Mouse (Mus musculus): ENCODE results near the gene Fryl. TPM values are rescaled to one million over a fixed set of nuclear protein-coding genes. Genes with fewer than 3 reads are reported as not detected.
"Not testable (repeated sequence)": the region's sequence is repeated elsewhere in the genome, so short reads cannot be mapped to it uniquely, and the experiment has no call there.

Fryl gene
- polyA plus RNA-seq, 1 experiment from 2014 or later: 30.8 TPM

- Histone ChIP-seq H3K27ac (replicated peaks) (no peak overlapping the region), H3K27me3 (no peaks in the 10 kb centered on the region), H3K4me1 (no peaks in the 10 kb centered on the region), H3K9me3 (replicated peaks) (no peaks in the 10 kb centered on the region), H3K4me2 (replicated peaks) (no peak overlapping the region), H3K9ac (no peak overlapping the region), H3K4me3 (replicated peaks) (no peak overlapping the region), H3K36me3 (peaks cover 49% of the 10 kb centered on the region)
- ATAC-seq (ENCODE audit: insufficient number of reproducible peaks, low FRiP score, low TSS enrichment, low read depth): no peak
- WGBS: 93% methylated on average over 2 of the region's 2 CpGs
These were observed 212.4 kb downstream of the Fryl start for GRCm38 (mm10) chr5:73044055-73044454.

- Histone ChIP-seq H3K36me3 (peaks cover 46% of the 10 kb centered on the region), H3K27me3 (no peaks in the 10 kb centered on the region)
- 87% methylated on average over 11 of the region's 11 CpGs for WGBS
These were observed 223.9 kb downstream of the Fryl start for GRCm38 (mm10) chr5:73032481-73032880.

GRCm38 (mm10) chr5:73028646-73029045 lies 227.8 kb downstream of the Fryl start:
- 58% methylated on average over 13 of the region's 13 CpGs for WGBS
- peaks cover 38% of the 10 kb centered on the region for H3K36me3 ChIP-seq

More at GRCm38 (mm10) chr5:73032481-73032880, 223.9 kb downstream of the Fryl start:
- Histone ChIP-seq H3K4me2 (replicated peaks) (no peak overlapping the region), H3K4me1 (no peaks in the 10 kb centered on the region), H3K9ac (no peak overlapping the region), H3K4me3 (replicated peaks) (no peak overlapping the region), H3K27ac (replicated peaks) (no peak overlapping the region), H3K9me3 (replicated peaks) (no peaks in the 10 kb centered on the region)
- ATAC-seq (ENCODE audit: insufficient number of reproducible peaks, low FRiP score, low TSS enrichment, low read depth): no peak

GRCm38 (mm10) chr5:73023801-73024200 lies 232.6 kb downstream of the Fryl start:
- Histone ChIP-seq H3K9me3 (replicated peaks) (no peaks in the 10 kb centered on the region), H3K27ac (replicated peaks) (no peak overlapping the region), H3K4me1 (no peaks in the 10 kb centered on the region), H3K9ac (no peak overlapping the region), H3K36me3 (peaks cover 19% of the 10 kb centered on the region), H3K4me3 (replicated peaks) (no peak overlapping the region), H3K4me2 (replicated peaks) (no peak overlapping the region), H3K27me3 (no peaks in the 10 kb centered on the region)
- 80% methylated on average over 13 of the region's 13 CpGs for WGBS
- ATAC-seq (ENCODE audit: insufficient number of reproducible peaks, low FRiP score, low TSS enrichment, low read depth): no peak

More at GRCm38 (mm10) chr5:73028646-73029045, 227.8 kb downstream of the Fryl start:
- no peak overlapping the region for H3K27ac ChIP-seq (replicated peaks)
- H3K4me1 ChIP-seq: no peaks in the 10 kb centered on the region
- no peak overlapping the region for H3K9ac ChIP-seq
- no peak overlapping the region for H3K4me2 ChIP-seq (replicated peaks)
- no peak overlapping the region for H3K4me3 ChIP-seq (replicated peaks)
- no peak for ATAC-seq (ENCODE audit: insufficient number of reproducible peaks, low FRiP score, low TSS enrichment, low read depth)
- H3K27me3 ChIP-seq: no peaks in the 10 kb centered on the region
- H3K9me3 ChIP-seq (replicated peaks): no peaks in the 10 kb centered on the region

- ATAC-seq (ENCODE audit: insufficient number of reproducible peaks, low FRiP score, low TSS enrichment, low read depth): no peak
- H3K4me3 ChIP-seq (replicated peaks): no peak overlapping the region
- no peaks in the 10 kb centered on the region for H3K9me3 ChIP-seq (replicated peaks)
- no peak overlapping the region for H3K4me2 ChIP-seq (replicated peaks)
- WGBS: 27% methylated on average over 9 of the region's 9 CpGs
- peaks cover 22% of the 10 kb centered on the region for H3K27me3 ChIP-seq
- H3K4me1 ChIP-seq: peaks cover 6% of the 10 kb centered on the region
- H3K27ac ChIP-seq (replicated peaks): no peak overlapping the region
- no peaks in the 10 kb centered on the region for H3K36me3 ChIP-seq
- H3K9ac ChIP-seq: no peak overlapping the region
These were observed 241.7 kb downstream of the Fryl start for GRCm38 (mm10) chr5:73014745-73015144.

- peak; percentile 51; the same call in 1 of the 2 replicates for ATAC-seq (ENCODE audit: insufficient number of reproducible peaks, low FRiP score, low TSS enrichment, low read depth)
- H3K27ac ChIP-seq (replicated peaks); H3K9me3 ChIP-seq (replicated peaks); H3K9ac ChIP-seq; H3K36me3 ChIP-seq; H3K4me1 ChIP-seq: not testable (repeated sequence)
- 2% methylated on average over 39 of the region's 65 CpGs for WGBS
- H3K4me3 ChIP-seq (replicated peaks): peak overlapping the region; percentile 42
- peaks cover 22% of the 10 kb centered on the region for H3K27me3 ChIP-seq
- peak overlapping the region; percentile 81 for H3K4me2 ChIP-seq (replicated peaks)
These were observed 242.7 kb downstream of the Fryl start for GRCm38 (mm10) chr5:73013611-73014287.

GRCm38 (mm10) chr5:73012884-73013610 lies 243.4 kb downstream of the Fryl start:
- H3K4me2 ChIP-seq (replicated peaks): peak overlapping the region; percentile 81
- not testable (repeated sequence) for H3K27ac ChIP-seq (replicated peaks); H3K4me1 ChIP-seq; ATAC-seq (ENCODE audit: insufficient number of reproducible peaks, low FRiP score, low TSS enrichment, low read depth); H3K9ac ChIP-seq; H3K9me3 ChIP-seq (replicated peaks); H3K36me3 ChIP-seq
- WGBS: 21% methylated on average over 27 of the region's 27 CpGs
- H3K27me3 ChIP-seq: peaks cover 29% of the 10 kb centered on the region
- peak overlapping the region; percentile 42 for H3K4me3 ChIP-seq (replicated peaks)

- H3K9me3 ChIP-seq (replicated peaks); H3K27ac ChIP-seq (replicated peaks); ATAC-seq (ENCODE audit: insufficient number of reproducible peaks, low FRiP score, low TSS enrichment, low read depth); H3K9ac ChIP-seq; H3K4me3 ChIP-seq (replicated peaks); H3K36me3 ChIP-seq; H3K4me2 ChIP-seq (replicated peaks): not testable (repeated sequence)
- WGBS: 94% methylated on average over 15 of the region's 16 CpGs
- peaks cover 12% of the 10 kb centered on the region for H3K4me1 ChIP-seq
- H3K27me3 ChIP-seq: peaks cover 38% of the 10 kb centered on the region
These were observed 244.6 kb downstream of the Fryl start for GRCm38 (mm10) chr5:73011806-73012205.

GRCm38 (mm10) chr5:73008230-73008629 lies 248.2 kb downstream of the Fryl start:
- H3K27ac ChIP-seq (replicated peaks); H3K4me1 ChIP-seq; H3K9ac ChIP-seq; H3K9me3 ChIP-seq (replicated peaks); ATAC-seq (ENCODE audit: insufficient number of reproducible peaks, low FRiP score, low TSS enrichment, low read depth); H3K4me2 ChIP-seq (replicated peaks); H3K36me3 ChIP-seq; H3K4me3 ChIP-seq (replicated peaks): not testable (repeated sequence)
- peaks cover 38% of the 10 kb centered on the region for H3K27me3 ChIP-seq
- 40% methylated on average over 8 of the region's 8 CpGs for WGBS

- no peaks in the 10 kb centered on the region for H3K9me3 ChIP-seq (replicated peaks)
- H3K4me1 ChIP-seq: peaks cover 9% of the 10 kb centered on the region
- H3K36me3 ChIP-seq: no peaks in the 10 kb centered on the region
- ATAC-seq (ENCODE audit: insufficient number of reproducible peaks, low FRiP score, low TSS enrichment, low read depth): no peak
- peaks cover 31% of the 10 kb centered on the region for H3K27me3 ChIP-seq
- H3K4me3 ChIP-seq (replicated peaks): peak overlapping the region; percentile 44; the same call in 1 of the 2 replicates
- H3K9ac ChIP-seq: no peak overlapping the region
- peak overlapping the region; percentile 81; the same call in 1 of the 2 replicates for H3K4me2 ChIP-seq (replicated peaks)
- WGBS: 40% methylated on average over 5 of the region's 5 CpGs
- no peak overlapping the region for H3K27ac ChIP-seq (replicated peaks)
These were observed 248.8 kb downstream of the Fryl start for GRCm38 (mm10) chr5:73007582-73007959.

GRCm38 (mm10) chr5:73006784-73007581 lies 249.4 kb downstream of the Fryl start, which contains the start of gene Slc10a4:
Slc10a4 (plus strand) TSS chr5:73006883.
- H3K27ac ChIP-seq (replicated peaks): no peak within 1 kb of the TSS
- no peaks in the 10 kb centered on the region for H3K9me3 ChIP-seq (replicated peaks)
- no peaks in the 10 kb centered on the region for H3K36me3 ChIP-seq
- no peak within 1 kb of the TSS for H3K9ac ChIP-seq
- ATAC-seq (ENCODE audit: insufficient number of reproducible peaks, low FRiP score, low TSS enrichment, low read depth): peak; percentile 75; the same call in 1 of the 2 replicates
- H3K4me1 ChIP-seq: peaks cover 9% of the 10 kb centered on the region
- peaks cover 28% of the 10 kb centered on the region for H3K27me3 ChIP-seq
- H3K4me3 ChIP-seq (replicated peaks): peak within 1 kb of the TSS; percentile 44
- 5% methylated on average over 65 of the region's 65 CpGs for WGBS
- peak within 1 kb of the TSS; percentile 81 for H3K4me2 ChIP-seq (replicated peaks)

Data from embryonic facial prominence, embryonic 15.5 days (tissue).